Mouse (Mus musculus) kidney, adult 9 months (tissue): Measurements from ENCODE around the gene Gpha2.

Source experiments
- DNase-seq: peaks from one replicate; pipeline ENCODE4 v3.0.0; 2022

Gpha2 gene

DNA sequence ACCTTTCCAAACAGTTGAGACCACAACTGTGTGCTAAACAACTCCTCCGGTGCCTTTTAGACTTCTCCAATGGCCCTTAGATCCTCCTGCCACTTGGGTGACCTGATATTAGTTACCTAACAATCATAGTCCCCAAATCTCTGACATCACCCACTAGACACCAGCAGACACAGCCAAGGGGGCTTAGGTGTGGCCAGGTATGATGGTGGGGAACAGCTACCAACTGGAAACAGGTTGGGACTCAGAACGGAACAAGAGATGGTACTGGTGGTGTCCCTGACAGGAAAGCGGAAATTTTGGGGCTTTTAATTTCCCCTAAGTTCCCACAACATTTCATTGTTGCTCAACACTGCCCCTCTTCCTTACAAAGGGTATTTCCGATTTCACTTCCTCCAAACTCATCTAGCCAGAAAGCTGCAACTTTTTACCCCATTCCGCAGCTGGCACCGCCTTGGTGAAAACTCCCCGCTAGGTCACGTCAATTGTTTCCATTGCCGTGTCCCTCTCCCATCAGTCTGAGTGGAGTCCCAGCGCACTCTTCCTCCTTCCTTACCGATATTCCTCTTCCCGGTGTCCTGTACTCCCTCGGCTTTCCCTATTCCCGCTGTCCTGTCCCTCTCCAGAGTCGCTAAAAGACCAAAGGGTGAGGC is 49.7 kb downstream of the Gpha2 start:
- no peak for DNase-seq

DNA sequence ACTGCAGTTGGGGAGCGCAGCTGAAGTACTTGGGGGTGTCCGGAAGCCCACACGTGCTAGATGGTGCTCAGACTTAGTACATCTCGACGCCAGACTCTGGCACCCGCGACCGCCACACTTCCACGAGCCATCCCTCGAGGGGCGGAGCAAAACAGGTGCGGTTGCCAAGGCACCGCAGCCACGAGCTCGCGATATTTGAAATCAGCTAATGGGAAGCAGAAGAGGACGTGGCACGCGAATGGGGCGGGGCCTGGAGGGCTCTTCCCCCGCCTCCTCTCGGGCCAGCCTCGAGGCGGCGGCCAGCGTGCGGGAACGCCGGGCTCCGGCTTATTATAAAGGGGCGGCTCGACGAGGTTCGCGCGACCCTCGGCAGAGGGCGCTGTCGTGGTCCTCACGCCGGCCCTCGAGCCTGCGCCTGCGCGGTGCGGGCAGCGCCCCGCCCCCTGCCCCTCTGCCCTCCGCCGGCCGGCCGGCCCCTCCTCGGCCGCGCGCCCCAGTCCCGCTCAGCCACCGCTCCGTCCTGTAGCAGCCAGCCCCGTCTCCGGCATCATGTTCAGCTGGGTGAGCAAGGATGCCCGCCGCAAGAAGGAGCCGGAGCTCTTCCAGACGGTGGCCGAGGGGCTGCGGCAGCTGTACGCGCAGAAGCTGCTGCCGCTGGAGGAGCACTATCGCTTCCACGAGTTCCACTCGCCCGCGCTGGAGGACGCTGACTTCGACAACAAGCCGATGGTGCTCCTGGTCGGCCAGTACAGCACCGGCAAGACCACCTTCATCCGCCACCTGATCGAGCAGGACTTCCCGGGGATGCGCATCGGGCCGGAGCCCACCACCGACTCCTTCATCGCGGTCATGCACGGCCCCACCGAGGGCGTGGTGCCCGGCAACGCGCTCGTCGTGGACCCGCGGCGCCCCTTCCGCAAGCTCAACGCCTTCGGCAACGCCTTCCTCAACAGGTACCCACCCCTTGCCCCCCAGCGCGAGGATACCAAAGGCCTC is 50.5 kb downstream of the Gpha2 start, which contains the start of gene Ehd1:
Ehd1 (plus strand) TSS at position 300 of the 996 bp plus-strand sequence.
- DNase-seq = peak; percentile 99
